Mouse (Mus musculus): ENCODE data around the gene Slc26a10.

DNA sequence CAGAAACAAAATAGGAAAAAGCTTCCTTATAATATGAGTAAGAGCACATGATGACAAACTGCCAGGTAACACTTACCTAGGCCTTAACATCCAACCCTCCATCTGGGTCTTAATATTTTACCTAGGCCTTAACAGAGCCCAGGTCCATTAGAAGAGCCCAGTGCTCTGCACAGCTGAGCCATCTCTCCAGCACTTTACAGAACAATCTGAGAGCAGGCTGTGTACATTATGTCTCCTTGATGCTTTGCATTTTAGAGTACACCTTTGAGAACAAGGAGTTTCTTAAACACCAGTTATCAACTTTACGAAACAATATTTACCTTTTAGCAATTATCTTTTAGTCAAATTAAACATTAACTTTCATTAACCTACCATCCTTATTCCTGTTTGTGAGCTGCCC lies 24.4 kb downstream of the Slc26a10 start:
- TF ChIP-seq POLR2A (IDR thresholded peaks at IDR 0.05; ENCODE audit: low read depth, low read length) = no peak
- TF ChIP-seq CTCF (IDR thresholded peaks at IDR 0.05; ENCODE audit: extremely low read depth, insufficient read length, insufficient replicate concordance, low read depth, low read length) = no peak
